Mouse (Mus musculus): ENCODE results near the gene Slc7a7. TPM values are rescaled to one million over a fixed set of nuclear protein-coding genes. Genes with fewer than 3 reads are reported as not detected.

Slc7a7 gene
- total RNA-seq, 2 experiments from 2014 or later: 6.6 to 8.1 TPM

DNA sequence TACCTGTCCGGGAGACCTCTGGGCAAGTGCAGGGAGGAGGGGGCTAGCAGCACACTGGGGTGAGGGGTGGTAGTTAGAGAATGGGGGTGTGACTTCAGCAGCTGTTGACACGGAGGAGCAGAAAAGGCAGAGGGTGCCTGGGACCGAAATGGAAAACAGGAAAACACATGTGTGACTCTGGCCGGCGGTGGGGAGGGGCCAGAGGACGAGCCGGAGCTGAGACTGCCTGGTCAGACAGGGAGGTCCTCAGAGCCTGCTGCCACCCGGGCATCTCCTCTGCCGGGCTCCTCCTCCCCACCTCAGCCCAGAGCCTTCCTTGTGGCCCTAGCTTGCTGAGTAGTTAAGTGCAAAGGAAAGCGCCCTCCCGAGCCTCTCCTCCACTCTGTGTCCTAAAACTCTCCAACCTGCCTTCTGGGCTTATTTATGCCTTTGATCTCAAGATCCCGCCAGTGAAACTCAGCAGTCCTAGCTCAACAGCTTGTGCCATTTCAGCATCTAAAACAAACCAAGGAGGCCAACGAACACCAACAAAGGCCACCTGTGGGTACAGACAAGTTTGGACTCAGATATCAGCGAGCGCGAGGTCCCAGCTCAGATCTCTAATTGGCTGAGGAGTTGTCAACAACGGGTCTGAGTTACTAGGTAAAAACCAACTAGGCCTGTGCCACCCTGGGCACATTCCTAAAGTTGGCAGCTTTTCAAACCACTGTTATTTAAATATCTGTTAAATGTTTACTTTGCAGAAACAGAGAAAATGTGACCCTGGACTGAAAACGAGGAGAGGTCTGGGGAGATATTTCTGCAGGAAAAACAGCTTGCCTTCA is 3.5 kb downstream of the Slc7a7 start:
- intact Hi-C loops (cut with DNase I): loop anchor here (2.0 kb wide), 3 partner anchors 53 to 185 kb away; partner anchors contain the start of gene Oxa1l
- DNase-seq: peak; percentile 44 to 48

DNA sequence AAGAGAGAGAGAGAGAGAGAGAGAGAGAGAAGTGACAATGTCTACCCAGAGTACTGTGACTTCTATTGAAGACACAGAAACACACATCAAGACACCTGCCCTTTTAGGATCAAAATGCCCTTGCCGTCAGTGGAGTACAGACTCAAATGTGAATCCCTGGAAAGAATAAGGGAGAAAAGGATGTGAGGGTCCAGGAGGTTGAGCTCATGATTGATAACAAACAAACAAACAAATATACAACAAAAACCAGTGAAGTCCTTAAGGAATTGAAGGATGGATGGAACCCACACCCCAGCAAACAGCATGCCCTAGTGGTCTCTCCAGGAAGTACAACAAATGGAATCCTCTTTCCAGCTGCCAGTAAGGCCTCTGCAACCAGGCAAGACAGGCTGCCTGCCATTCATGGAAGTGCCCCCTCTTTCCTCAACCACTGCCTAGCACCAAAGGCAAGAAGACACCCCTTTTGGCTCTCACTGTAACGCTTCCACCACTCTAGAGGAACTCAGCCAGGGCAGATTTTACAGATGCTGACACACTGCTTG is 4.9 kb downstream of the Slc7a7 start:
- DNase-seq: peak; percentile 77 to 85

DNA sequence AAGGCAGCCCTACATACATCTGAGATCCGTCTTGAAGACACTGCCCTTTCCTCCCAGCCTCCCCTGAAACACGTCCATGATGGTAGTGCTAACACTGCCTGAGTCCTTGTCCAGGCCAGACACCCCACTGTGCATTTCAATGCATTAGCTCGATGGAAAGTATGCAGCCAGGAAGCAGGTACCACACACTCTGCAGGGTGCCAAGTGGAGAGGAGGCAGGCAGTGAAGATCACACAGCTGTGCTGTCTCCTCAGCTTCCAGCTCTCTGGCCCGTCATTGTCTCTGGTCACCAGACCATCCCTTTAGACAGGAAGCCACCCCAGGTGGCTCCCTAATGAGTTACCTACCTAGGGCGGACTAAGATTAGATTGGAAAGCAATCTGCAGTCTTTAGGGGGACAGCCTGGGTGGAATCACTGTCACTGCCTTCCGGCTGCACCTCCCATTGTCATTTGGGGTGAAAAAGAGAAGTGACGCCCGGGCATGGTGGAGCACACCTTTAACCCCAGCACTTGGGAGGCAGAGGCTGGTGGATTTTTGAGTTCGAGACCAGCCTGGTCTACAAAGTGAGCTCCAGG is 5.5 kb downstream of the Slc7a7 start:
- DNase-seq: no peak
- intact Hi-C loops (cut with DNase I): loop anchor here (1.0 to 2.0 kb wide), 4 partner anchors 36 to 183 kb away; partner anchors contain the start of gene Oxa1l

More for the DNA sequence above, 4.9 kb downstream of the Slc7a7 start:
- intact Hi-C loops (cut with DNase I): loop anchor here (1.0 to 2.0 kb wide), 4 partner anchors 36 to 184 kb away; partner anchors contain the start of gene Oxa1l

DNA sequence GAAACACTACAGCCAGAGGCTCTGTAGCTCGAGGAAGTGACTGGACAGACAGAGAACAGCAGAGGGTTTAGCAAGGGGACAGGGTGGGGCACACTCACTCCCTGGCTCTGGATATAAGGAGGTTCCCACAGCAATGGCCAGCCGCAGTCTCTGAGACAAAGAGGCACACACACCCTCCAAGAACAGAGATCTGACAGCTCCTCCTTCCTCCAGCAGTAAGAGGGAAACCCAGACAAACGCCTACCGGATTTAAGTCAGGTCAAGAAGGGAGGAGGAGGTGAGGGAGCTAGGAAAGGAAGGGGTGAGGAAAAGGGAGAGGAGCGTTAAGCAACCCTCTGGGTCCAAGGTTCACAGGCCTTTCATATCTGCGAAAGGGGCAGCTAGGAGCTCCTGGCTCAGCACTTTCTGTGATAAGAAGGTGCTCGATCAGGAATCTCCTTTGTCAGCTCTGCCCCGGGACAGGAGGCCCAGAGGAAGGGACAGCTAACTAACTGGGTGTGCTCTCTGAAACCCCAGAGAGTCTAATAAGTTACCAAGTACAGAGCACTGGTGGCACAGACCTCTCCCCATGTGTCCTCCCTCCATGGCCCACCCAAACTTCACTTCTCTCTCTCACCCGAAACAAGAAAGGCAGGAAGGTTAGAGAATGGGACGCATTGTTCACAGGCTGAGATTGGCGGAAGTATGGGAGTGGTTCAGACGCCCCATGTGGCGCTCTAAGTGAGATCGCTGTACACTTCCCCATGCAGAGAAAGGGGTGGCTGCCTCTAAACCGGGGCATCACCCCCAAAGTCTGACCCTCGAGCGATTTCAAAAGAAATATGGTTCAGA is 7.4 kb downstream of the Slc7a7 start:
- DNase-seq: peak; percentile 50 to 55
- intact Hi-C loops (cut with DNase I): no loop called here

DNA sequence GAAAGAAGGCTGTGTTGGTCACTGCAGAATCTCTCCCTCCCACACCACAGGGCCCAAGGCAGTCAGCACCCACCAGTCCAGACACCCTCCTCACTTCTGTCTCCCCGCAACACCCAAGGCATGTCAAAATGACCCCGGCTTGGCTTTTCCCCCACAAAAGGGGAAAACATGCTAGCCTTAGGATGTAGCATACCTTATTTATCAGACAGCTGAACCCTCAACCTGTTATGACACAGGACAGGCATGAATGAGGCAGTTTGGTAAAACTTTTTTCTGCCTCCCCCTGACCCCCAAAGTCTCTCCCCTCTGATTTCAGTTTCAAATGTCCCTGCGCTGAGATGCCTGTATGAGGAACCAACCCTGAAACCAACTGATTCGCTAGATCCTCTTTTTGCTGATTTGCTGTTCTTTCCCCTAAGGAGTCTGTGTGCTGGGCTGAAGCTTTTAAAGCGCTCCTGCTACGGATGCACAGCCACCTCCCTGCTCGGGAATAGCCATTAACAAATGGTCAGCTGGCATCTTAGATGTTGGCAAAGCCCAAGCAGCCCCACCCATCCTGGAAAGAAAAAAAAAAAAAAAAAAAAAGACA is 8.4 kb downstream of the Slc7a7 start:
- intact Hi-C loops (cut with DNase I): no loop called here
- DNase-seq: no peak

DNA sequence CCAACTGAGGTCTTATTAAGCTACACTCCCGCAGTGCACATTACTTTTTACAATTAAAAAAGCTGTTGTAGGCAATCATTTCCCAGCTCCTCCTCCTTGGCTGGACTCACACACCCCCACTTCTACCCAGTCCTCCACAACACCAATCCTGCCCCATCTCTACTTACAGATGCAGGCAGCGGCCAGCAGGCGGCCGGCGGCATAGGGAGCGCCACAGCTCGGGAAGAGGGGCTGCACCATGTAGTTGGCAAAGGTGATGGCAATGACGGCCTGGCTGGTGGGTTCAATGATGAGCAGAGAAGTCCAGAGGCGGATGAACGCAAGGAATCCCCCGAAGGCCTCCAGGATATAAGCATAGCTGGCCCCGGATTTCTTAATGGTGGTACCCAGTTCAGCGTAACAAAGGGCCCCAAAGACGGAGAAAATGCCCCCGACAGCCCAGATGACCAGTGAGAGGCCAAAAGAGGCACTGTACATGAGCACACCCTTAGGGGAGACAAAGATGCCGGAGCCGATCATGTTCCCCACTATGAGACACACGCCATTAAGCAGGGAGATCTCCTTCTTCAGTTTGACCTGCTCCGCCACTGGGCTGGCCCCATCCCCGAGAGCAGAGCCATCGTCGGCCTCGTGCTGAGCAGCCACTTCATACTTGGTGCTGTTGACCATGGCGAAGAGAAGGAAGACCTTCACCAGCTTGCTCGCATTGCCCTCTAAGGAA is 9.1 kb downstream of the Slc7a7 start:
- DNase-seq: no peak
- intact Hi-C loops (cut with DNase I): no loop called here

DNA sequence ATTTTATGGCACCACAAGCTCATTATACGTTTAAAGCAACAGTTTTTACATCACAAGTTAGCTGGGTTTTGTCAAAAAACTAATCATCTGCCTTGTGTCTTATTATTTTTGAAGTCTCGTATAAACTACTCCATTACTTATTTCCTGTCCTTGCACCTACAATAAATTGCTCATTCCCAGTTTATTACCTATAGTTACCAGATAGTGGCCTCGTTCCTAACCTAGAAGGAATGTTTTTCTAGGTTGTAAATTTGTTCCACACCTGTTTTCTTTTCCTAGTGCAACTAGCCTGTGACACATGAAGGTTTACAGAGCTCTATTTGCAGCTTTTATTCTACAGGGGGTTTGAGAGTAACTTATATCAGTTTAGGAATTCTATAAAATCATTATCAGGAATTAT is 15.9 kb downstream of the Slc7a7 start:
- no peak for DNase-seq
- intact Hi-C loops (cut with DNase I): no loop called here

DNA sequence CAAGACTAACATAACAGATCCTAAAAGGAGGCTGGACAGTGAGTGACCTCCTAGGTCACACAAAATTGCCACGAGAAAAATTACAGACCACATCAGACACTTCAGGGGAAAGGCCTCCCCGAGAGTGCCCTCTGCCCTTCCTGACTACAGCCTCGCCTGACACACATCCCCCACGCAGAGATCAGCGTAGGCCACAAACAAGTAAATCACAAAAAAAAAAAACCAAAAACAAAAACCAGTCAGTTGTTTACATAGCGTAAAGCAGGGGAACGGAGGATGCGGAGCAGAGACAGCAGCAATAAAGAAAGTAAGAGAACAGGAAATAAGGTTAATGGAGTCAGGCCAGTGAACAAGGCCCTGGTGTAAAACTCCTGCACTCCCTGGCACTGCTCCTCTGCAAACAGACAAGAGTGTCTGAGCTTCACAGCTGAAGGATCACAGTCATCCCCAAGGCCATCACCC is 18.6 kb downstream of the Slc7a7 start:
- DNase-seq: no peak
- intact Hi-C loops (cut with DNase I): no loop called here

DNA sequence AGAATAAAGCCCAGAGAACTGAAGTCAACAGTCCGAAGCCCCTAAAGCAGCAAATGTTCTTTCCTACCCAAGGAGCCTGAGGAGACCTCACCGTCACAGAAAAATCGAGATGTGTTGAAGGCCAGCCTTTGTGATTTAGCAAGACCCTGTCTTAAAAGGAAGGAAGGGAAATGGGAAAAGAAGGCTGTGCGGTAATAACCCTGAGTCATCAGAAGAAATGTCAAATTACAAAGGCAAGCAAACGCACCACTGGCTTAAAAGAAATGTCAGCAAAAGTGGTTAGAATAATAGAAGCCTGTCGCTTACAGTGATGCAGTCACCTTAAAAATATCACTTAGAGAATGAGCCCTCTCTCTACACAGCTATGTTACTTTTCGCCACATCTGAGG is 19.1 kb downstream of the Slc7a7 start:
- DNase-seq: no peak
- intact Hi-C loops (cut with DNase I): no loop called here

DNA sequence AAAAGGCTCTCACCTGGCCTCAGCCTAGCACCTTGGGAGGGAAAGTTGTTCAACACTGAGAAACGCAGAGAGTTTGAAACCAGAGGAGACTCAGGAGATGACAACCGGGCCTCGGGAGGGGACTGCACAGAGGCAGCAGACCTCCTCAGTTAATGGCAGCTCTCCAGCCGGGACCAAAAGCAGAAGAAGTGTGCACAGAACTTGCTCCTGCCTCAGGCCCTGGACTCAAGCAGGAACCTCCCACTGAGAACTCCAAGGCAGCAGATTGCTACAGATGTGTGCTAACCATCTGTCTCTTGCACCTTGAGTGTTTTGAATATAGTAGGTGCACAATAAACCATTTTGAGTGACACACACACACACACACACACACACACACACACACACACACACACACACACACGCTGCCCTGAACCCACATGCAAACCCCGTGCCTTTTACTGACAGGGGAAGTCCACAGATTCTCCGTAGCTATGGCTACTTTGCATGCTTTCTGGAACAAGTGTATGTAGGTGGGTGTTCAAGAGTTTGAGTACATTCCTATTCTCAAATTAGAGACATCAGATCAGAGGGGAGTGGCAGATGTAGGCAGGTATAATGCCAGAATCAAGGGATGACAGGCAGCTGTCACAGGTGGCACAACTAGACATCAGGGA is 19.6 kb downstream of the Slc7a7 start:
- DNase-seq: no peak
- intact Hi-C loops (cut with DNase I): no loop called here

DNA sequence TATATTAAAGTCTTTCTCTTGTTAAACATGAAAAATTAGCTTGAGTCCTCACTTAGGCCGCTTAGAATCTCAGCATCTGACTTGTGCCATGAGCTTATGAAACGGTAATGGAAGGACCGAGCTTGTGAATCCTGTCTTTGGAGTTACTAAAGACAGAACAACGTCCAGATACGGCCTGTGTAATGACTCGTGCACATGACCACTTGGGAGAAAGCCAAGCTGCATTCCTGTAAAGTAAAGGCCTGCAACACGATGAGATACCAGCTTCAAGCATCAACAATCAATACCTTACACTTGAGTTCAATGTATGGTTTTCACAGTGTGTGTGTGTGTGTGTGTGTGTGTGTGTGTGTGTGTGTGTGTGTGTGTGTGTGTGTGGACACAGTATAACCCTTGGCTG is 20.9 kb downstream of the Slc7a7 start:
- DNase-seq: no peak

DNA sequence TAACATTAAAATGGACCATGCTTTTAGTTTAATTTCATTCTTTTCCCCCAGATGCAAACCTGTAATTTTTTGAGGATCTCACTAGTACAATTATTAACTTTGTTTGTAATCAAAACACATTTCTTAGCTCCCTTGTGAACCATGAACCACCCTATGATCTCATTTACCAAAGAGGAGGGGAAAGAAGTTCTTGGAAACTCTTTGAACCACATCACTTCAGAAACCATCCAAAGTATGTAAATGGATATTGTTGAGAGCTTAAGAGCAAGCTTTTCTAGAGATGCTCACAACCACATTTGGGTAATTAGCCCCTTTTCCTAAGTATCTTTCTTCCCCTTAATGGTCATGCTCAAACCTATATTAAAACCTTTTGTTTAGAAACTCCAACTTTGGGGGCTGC is 23.3 kb downstream of the Slc7a7 start:
- no peak for DNase-seq
- intact Hi-C loops (cut with DNase I): no loop called here

More for the DNA sequence above, 20.9 kb downstream of the Slc7a7 start:
- intact Hi-C loops (cut with DNase I): no loop called here

DNA sequence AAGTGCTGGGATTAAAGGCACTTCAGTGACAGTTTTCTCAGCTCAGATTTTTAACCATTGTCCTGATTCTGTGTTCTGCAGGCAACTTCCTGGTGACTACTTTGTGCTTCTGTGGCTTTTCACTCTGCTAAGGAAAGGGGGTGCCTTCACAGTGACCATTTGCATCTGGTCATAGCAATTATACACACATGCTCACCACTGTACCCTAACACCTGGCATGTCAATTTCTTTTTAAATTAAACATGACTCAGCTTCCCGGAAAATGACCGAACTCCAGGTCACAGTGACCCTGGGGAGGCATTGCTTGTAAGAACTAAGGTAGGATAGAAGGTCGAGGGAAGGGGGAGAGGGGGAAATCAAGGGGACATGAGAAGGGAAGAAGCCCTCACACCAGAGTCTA is 23.8 kb downstream of the Slc7a7 start:
- no peak for DNase-seq
- intact Hi-C loops (cut with DNase I): no loop called here

DNA sequence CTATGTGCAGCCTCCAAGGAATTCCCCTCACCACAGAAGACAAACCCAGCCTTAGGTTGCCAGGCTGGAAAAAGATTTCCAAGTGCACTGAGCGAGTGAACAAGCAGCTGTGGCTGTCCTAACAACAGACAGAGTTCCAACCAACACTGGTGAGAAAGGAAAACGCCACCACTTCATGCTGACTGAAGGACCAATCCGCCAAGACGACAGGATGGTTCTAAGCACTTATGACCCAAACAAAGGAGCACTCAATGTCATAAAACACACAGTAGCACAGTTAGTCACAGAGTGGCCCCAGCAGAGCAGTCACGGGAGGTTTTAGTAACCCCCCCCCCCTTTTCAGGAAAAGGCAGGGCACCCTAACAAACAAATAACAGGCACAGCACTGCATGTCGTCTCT is 26.7 kb downstream of the Slc7a7 start:
- intact Hi-C loops (cut with DNase I): no loop called here
- no peak for DNase-seq

DNA sequence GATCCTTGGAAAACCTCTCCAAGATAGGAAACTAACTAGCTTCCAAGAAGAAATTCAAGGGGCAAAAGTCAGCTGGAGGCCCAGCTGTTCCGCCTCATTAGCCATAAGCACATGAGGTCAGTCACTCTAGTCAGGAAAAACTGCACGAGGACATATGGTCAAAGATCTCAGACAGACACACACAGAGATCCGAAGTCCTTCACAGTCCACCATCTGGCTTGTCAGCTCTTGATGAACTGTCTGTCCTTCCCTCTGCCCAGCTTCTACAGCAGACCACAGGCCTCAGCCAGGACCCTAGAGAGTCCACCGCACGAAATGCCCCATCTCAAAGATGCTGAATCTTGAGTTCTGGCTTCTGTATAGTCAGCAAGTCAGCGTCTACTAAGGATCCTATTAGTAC is 30.0 kb downstream of the Slc7a7 start:
- intact Hi-C loops (cut with DNase I): no loop called here
- no peak for DNase-seq

DNA sequence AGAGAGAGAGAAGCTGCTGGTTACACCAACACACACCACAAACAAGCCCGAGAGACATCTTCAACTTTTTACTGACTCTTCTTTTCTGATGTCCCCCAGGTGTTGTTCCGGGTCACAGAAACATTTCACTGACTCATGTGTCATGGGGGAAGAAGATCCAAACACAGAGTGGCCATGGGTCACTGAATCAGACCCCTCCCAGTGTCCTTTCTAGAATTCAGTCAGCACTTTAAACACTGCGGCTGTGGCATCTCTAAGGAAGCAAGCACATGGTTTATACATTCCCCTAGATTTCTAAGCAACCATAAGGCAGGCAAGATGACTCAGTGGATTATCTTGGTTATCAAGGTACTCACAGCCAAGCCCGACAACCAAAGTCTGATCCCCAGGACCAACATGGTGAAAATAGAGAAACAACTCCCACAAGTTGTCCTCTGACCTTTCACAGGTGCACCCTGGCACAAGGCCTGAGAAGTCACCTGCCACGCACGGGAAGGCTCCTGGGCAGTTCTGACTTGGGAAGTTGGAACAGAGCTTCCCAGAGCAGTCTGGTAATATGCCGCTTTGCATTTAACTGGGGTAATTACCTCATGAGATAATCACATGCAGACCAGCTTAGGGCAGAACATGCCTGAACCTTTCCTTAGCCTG is 31.5 kb downstream of the Slc7a7 start:
- intact Hi-C loops (cut with DNase I): no loop called here

DNA sequence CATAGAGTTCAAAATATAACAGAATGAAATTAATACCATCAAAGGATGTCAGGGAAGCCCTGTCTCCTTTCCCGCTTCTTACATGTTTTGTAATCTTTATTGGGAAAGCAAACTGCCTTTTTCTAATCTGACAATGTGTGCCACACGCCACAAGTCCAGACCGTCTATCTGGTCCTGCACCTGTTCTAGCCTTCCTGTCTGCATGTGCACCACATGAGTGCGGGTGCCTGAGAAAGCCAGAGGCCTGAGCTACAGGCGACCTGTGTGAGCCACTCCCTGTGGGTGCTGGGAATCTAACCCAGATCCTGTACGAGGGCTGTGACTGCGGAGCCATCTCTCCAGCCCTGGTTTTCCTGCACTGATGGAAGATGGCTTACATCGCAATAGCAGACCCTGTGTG is 33.2 kb downstream of the Slc7a7 start:
- intact Hi-C loops (cut with DNase I): no loop called here
- DNase-seq: no peak

More for the DNA sequence above, 31.5 kb downstream of the Slc7a7 start:
- DNase-seq: no peak

DNA sequence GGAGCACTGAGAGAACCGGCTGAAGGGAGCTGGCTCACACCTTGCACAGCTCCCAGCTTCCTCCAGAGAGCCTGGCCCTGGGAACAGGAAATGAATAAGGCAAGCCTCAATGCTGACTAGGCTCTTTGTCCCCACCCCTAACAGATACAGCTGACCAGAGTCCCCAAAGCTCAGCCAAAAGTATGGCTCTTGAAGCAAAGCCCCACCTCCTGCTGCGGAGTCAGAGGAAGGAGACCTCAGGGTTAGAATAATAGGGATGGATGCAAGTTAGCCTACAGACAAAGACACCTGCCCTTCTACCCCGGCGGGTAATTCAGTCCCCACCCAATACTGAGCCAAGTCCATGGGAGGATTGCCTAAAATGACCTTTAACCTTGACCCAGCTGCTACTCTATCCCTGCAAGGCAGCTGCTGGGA is 34.2 kb downstream of the Slc7a7 start:
- intact Hi-C loops (cut with DNase I): no loop called here
- DNase-seq: peak; percentile 46 to 54

DNA sequence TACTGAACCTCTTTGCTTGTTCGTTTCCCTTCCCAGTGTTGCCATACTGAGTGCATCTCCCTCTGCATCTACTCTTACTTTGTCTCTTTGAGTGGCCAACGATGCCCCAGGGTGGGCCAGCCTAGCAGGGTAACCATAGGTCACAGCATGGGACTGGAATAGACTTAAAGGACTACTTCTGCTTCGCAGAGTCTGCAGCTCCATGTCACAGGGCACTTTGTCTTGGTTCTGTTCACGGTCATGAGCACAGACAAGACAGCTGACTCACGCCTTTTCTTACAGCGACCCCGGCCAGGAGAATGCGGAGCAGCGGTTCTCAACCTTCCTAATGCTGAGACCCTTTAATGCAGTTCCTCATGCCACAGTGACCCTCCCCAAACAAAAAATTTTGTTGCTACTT is 34.9 kb downstream of the Slc7a7 start:
- DNase-seq: no peak
- intact Hi-C loops (cut with DNase I): no loop called here
